Mouse (Mus musculus) olfactory bulb, adult 2 months (tissue): ENCODE data around the gene Trh. TPM values are rescaled to one million over a fixed set of nuclear protein-coding genes. Genes with fewer than 3 reads are reported as not detected.
A peak's percentile ranks its signal among the peaks of the same experiment; 100 is the strongest.

Experiments
- H3K27ac ChIP-seq: fragments of 200-500 bp; 2 replicates; pipeline ENCODE4 v1.5.1; 2012; ENCODE audit warnings: low read depth, low read length; ENCODE audit not compliant: insufficient read depth
- H3K4me1 ChIP-seq: fragments of 200-500 bp; 2 replicates; pipeline ENCODE4 v1.6.1; 2012; ENCODE audit warnings: low read length; ENCODE audit not compliant: control insufficient read depth, insufficient read depth
- H3K4me3 ChIP-seq: fragments of 200-500 bp; 2 replicates; pipeline ENCODE4 v1.5.1; 2012; ENCODE audit warnings: mild to moderate bottlenecking, low read depth, low read length, moderate library complexity; ENCODE audit not compliant: insufficient read depth
- CTCF ChIP-seq: fragments of 200-500 bp; IDR thresholded peaks from 2 replicates; pipeline ENCODE4 v1.5.1; 2012; ENCODE audit warnings: low read depth, mild to moderate bottlenecking, low read length, moderate library complexity; ENCODE audit not compliant: insufficient read depth
- POLR2A ChIP-seq: fragments of 200-500 bp; IDR thresholded peaks from 2 replicates; pipeline ENCODE4 v1.6.1; 2012; ENCODE audit warnings: mild to moderate bottlenecking, low read depth, low read length, moderate library complexity; ENCODE audit not compliant: insufficient read depth
- WGBS: fragments of 180-500 bp; shearing (Covaris S2); methylation state at CpG from one replicate; pipeline ENCODE4 v1.1.7; 2018; 5-methylcytosine and 5-hydroxymethylcytosine counted together
- polyA plus RNA-seq: library from polyadenylated mRNA; stranded (reverse); fragments of >200 nt; gene quantifications from 2 replicates; pipeline ENCODE4 v1.2.4, GENCODE M21; 2012; ENCODE audit warnings: low replicate concordance; ENCODE audit not compliant: missing spikeins, insufficient read depth, insufficient read length

Trh gene
- polyA plus RNA-seq, 1 experiment, result not detected

DNA sequence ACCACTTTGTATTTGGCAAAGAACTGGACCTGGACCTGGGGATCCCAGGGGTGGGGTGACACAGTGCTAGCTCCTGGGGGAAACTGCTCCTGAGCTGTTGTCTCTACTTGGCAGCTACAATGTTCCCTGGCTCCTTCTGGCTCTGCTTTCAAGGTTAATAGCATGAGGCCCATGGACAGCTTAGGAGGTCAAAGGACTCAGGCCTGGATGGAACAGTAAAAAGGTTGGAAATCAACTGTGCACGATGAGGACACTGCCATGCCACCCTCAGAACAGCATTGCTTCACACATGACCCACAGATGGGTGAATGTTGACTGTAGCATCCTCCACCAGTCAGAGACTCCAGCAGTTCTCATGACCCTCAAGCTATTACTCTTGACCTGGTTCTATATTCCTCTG lies 13.1 kb downstream of the Trh start:
- no peak for TF ChIP-seq POLR2A
- TF ChIP-seq CTCF, result no peak
- H3K4me1 ChIP-seq, result no peaks in the 10 kb centered on the region
- no peak overlapping the region for H3K27ac ChIP-seq
- no peak overlapping the region for H3K4me3 ChIP-seq
- WGBS, result 69% methylated on average over 1 of the region's 1 CpGs

GRCm38 (mm10) chr6:92229586-92229985 lies 14.9 kb downstream of the Trh start:
- Histone ChIP-seq H3K4me3 (no peak overlapping the region), H3K27ac (no peak overlapping the region), H3K4me1 (no peaks in the 10 kb centered on the region)
- TF ChIP-seq POLR2A (no peak), CTCF (no peak)
- WGBS, result 77% methylated on average over 2 of the region's 2 CpGs

GRCm38 (mm10) chr6:92229103-92229502 lies 15.3 kb downstream of the Trh start:
- TF ChIP-seq POLR2A, result no peak
- no peak for TF ChIP-seq CTCF
- no peak overlapping the region for H3K4me3 ChIP-seq
- no peaks in the 10 kb centered on the region for H3K4me1 ChIP-seq
- no peak overlapping the region for H3K27ac ChIP-seq

GRCm38 (mm10) chr6:92224981-92225380 lies 19.5 kb downstream of the Trh start:
- no peak overlapping the region for H3K4me3 ChIP-seq
- no peaks in the 10 kb centered on the region for H3K4me1 ChIP-seq
- no peak overlapping the region for H3K27ac ChIP-seq
- WGBS, result 82% methylated on average over 1 of the region's 1 CpGs
- TF ChIP-seq POLR2A (no peak), CTCF (no peak)

DNA sequence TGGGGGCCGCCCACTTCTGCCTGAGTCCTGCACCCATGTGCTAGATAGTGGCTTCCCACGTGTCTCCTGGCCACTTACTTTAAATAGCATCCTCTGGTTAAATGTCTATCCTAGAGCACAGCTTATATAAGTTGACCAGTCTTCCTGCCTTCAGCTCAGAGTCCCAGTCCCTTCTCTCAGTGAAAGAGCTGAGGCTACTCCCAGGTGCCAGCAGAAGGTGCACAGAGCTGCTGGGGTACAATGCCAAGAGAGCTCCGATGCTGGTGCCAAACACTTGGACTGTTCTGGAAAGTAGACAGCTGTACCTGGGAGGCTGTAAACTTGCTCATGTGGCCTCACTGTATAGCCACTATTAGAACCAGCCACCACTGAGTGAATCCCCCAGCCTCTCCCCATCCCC lies 22.4 kb downstream of the Trh start:
- TF ChIP-seq CTCF, result no peak
- no peak for TF ChIP-seq POLR2A
- 85% methylated on average over 3 of the region's 3 CpGs for WGBS
- no peak overlapping the region for H3K4me3 ChIP-seq
- no peaks in the 10 kb centered on the region for H3K4me1 ChIP-seq
- H3K27ac ChIP-seq, result no peak overlapping the region

GRCm38 (mm10) chr6:92221604-92222003 lies 22.8 kb downstream of the Trh start:
- no peaks in the 10 kb centered on the region for H3K4me1 ChIP-seq
- no peak overlapping the region for H3K27ac ChIP-seq
- no peak overlapping the region for H3K4me3 ChIP-seq
- TF ChIP-seq CTCF (no peak), POLR2A (no peak)
- 79% methylated on average over 6 of the region's 6 CpGs for WGBS

DNA sequence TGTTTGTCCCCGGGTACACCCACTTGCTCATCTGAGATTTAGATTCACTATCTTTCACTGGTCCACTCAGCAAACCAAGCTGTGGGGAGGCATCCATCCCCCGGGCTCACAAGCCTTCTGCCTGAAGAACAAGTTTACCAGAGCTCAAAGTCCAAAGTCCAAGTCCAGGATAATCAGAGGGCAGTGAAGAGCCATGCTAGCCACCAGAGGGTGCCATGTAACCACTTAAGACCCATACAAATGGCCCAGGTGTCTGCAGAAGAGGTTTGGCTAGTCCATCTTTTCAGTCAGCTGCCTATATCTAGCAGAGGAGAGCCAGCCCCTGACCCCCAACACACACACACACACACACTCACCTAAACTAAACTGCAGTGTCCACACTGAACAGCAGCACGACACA lies 25.0 kb downstream of the Trh start:
- no peak for TF ChIP-seq CTCF
- no peak for TF ChIP-seq POLR2A
- Histone ChIP-seq H3K4me1 (no peaks in the 10 kb centered on the region), H3K4me3 (no peak overlapping the region), H3K27ac (no peak overlapping the region)
- WGBS, result 51% methylated on average over 3 of the region's 3 CpGs

GRCm38 (mm10) chr6:92214773-92215449 lies 29.5 kb downstream of the Trh start, which contains the start of gene Rbsn:
Gene Rbsn, minus strand, starts transcription at chr6:92214925.
- no peak for TF ChIP-seq CTCF
- TF ChIP-seq POLR2A, result peak; percentile 71
- WGBS, result 9% methylated on average over 35 of the region's 35 CpGs
- Histone ChIP-seq H3K4me1 (peaks cover 5% of the 10 kb centered on the region; the same call in 1 of the 2 replicates), H3K4me3 (peak within 1 kb of the TSS; percentile 63), H3K27ac (peak within 1 kb of the TSS; percentile 40)

DNA sequence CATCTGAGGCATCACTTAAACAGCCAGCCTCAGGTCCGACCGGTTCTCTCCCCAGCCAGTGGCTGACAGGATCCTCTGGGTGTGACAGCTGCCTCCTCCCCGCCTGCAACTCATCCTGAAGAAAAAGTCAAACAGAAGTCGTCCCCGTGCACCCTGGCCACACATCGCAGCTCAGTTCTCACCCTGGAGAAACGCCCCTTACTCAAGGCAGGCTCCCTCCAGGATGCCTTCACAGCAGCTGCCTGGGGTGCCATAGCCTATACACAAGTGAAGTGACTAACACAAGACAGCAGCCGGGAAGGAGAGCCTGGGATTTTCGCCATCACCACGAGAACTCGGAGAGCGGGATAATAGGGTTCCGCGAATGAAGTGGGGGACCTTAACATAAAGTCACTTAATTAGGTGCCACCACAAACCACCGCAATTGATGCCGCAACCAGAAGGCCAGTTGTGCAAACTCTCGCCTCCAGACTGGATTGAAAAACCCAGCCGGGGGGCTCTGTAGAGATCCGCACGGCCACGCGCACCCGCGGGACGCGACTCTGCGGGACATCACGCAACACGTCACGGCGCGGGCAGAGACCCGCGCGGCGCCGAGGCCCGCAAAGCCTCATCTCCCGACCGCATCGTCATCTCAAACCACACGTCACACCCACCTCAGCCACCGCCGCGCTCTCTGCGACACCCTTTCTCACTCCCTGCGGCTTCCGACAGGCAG lies 30.2 kb downstream of the Trh start:
- WGBS, result under 1% methylated on average over 43 of the region's 48 CpGs
- TF ChIP-seq CTCF, result no peak
- TF ChIP-seq POLR2A, result no peak
- peak overlapping the region; percentile 40 for H3K27ac ChIP-seq

More for the DNA sequence above, 30.2 kb downstream of the Trh start:
- Histone ChIP-seq H3K4me1 (peaks cover 5% of the 10 kb centered on the region; the same call in 1 of the 2 replicates), H3K4me3 (peak overlapping the region; percentile 63)
